Mouse (Mus musculus): Measurements from ENCODE around the gene Add1. TPM values are rescaled to one million over a fixed set of nuclear protein-coding genes. Genes with fewer than 3 reads are reported as not detected.
"Not testable (repeated sequence)": the region's sequence is repeated elsewhere in the genome, so short reads cannot be mapped to it uniquely, and the experiment has no call there.

Add1 gene
- polyA plus RNA-seq, 1 experiment from 2014 or later = 182 TPM

DNA sequence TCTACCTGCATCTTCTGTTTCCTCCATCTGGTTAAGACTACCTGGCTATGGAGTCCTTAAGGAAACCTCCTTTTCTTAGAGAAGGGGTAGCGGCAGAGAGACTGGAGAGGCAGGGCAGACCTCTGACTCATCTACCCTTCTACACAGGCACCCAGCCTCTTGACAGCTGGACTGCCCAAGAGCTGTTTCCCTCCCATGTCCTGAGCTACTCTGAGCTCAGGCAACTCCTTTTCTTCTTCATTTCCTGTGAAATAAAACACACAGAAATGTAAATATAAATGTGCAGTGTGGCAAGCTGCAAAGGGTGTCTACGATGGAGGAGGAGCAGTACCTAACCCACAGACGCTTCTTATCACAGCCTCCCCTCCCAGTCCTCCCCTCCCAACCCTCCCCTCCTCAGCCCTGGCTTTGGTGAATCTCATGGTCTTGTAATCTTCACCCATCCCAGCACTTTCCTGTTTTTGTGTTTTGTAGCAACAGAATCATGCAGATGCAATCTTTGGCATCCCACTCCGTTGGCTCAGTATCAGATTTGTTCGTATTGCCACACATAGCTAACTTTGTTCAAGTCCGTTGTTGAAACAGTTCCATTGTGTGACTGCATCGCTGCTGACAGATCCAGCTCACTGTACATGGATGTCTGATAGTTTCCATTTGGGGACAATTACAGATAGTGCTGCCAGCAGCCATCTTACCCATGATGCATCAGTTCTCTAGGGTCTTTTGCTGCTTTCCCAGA, 7.8 kb upstream of the Add1 start:
- H3K27me3 ChIP-seq (ENCODE audit: poor library complexity, severe bottlenecking) = no peaks in the 10 kb centered on the region
- no peaks in the 10 kb centered on the region for H3K4me1 ChIP-seq
- no peak overlapping the region for H3K27ac ChIP-seq
- 88% methylated on average over 7 of the region's 7 CpGs for WGBS
- no peak for DNase-seq (ENCODE audit: extremely low spot score, low spot score)
- H3K36me3 ChIP-seq (replicated peaks) = peaks cover 37% of the 10 kb centered on the region
- no peak overlapping the region for H3K4me3 ChIP-seq
- H3K9me3 ChIP-seq = no peaks in the 10 kb centered on the region

GRCm38 (mm10) chr5:34571551-34571950, 1.9 kb upstream of the Add1 start:
- 91% methylated on average over 3 of the region's 3 CpGs for WGBS

DNA sequence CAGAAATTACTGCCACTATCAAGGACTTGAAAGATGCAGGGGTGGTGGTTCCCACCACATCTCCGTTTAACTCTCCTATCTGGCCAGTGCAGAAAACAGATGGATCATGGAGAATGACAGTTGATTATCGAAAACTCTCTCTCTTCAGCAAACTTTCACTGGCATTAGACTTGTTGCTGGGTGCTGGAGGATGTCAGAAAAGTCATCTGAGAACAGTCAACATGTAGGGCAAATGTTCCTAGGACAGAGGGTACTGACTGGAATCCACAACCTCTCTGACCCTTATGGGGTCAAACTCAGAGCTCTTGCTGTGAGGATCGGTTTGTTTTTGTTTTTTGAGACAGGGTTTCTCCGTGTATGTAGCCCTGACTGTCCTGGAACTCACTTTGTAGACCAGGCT, 896 bp upstream of the Add1 start:
- H3K9me3 ChIP-seq; H3K27me3 ChIP-seq (ENCODE audit: poor library complexity, severe bottlenecking); H3K36me3 ChIP-seq (replicated peaks); DNase-seq (ENCODE audit: extremely low spot score, low spot score): not testable (repeated sequence)
- WGBS = 55% methylated on average over 4 of the region's 4 CpGs
- Histone ChIP-seq H3K4me1 (peaks cover 23% of the 10 kb centered on the region), H3K4me3 (peak overlapping the region; percentile 77), H3K27ac (peak overlapping the region; percentile 99)

More at GRCm38 (mm10) chr5:34571551-34571950, 1.9 kb upstream of the Add1 start:
- Histone ChIP-seq H3K9me3 (no peaks in the 10 kb centered on the region), H3K36me3 (replicated peaks) (no peaks in the 10 kb centered on the region), H3K27ac (no peak overlapping the region), H3K4me1 (peaks cover 23% of the 10 kb centered on the region), H3K27me3 (ENCODE audit: poor library complexity, severe bottlenecking) (no peaks in the 10 kb centered on the region), H3K4me3 (no peak overlapping the region)
- DNase-seq (ENCODE audit: extremely low spot score, low spot score) = no peak

DNA sequence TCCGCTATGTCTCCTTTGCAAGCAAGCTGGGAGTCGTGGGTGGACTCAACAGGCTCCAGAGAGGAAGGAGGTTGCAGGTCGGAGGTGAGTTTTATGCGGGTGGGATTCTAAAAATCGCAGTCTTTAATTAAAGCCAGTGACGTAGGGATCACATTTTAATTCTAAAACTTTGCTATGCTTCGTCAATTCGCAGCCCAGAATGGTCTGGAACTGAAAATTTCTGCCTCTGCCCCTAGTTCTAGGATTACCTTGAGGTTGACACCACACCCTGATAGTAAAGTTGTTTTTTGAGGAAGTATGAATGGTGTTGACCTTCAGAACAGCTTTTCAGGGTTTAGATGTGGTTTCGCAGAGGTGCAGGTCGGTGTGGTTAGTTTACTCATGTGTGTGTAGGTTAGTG, 1.3 kb downstream of the Add1 start:
- no peaks in the 10 kb centered on the region for H3K27me3 ChIP-seq (ENCODE audit: poor library complexity, severe bottlenecking)
- DNase-seq (ENCODE audit: extremely low spot score, low spot score) = no peak
- peak overlapping the region; percentile 77 for H3K4me3 ChIP-seq
- peaks cover 23% of the 10 kb centered on the region for H3K36me3 ChIP-seq (replicated peaks)
- 47% methylated on average over 10 of the region's 10 CpGs for WGBS
- H3K4me1 ChIP-seq = peaks cover 23% of the 10 kb centered on the region
- peak overlapping the region; percentile 99 for H3K27ac ChIP-seq
- H3K9me3 ChIP-seq = no peaks in the 10 kb centered on the region

DNA sequence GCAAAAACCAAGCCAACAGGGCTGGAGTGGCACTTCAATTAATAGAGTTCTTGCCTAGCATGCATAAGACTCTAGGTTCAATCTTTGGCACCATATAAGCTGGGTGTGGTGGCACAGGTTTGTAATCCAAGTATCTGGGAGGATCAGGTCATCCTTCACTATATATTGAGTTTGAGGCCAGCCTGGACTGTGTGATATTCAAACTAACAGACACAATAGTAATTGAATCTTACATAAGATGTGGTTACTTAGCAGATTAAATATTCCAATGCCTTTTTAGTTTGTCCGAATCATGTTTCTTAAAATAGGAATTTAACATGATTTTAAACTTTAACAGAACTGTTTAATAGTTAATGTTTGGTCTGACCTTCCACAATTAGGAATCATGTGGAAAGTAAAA, 2.8 kb downstream of the Add1 start:
- no peak for DNase-seq (ENCODE audit: extremely low spot score, low spot score)
- Histone ChIP-seq H3K27ac (no peak overlapping the region), H3K27me3 (ENCODE audit: poor library complexity, severe bottlenecking) (no peaks in the 10 kb centered on the region), H3K4me1 (peaks cover 23% of the 10 kb centered on the region), H3K36me3 (replicated peaks) (peaks cover 23% of the 10 kb centered on the region), H3K4me3 (no peak overlapping the region), H3K9me3 (no peaks in the 10 kb centered on the region)
- 97% methylated on average over 1 of the region's 1 CpGs for WGBS

DNA sequence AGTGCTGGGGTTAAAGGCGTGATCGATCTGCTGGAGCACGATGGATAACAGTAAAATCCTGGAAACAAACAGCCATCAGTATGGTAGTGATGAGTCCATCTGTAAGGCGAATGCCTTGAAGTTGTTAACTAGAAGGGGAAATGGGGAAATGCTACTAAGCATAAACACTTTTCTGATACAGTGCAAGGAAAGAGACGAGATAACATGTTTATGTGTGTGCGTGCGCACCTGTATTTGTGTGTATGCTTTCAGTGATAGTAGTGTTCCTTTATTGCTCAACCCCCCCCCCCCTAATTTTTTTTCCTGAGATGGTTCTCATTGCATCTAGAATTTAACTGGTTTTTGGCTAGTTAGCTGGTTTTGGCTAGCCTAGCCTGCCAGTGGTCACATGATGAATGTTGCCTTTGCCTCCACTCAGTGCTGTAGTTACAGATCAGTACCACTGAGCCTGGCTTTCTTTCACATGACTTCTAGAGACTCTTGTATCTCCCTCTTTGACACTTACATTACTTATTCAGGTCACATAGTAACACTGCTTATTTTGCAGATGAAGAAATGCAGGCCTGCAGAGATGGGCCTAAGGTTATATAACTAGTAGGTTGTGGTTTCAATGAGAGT, 4.7 kb downstream of the Add1 start:
- WGBS = 98% methylated on average over 7 of the region's 7 CpGs
- DNase-seq (ENCODE audit: extremely low spot score, low spot score) = no peak
- Histone ChIP-seq H3K27ac (no peak overlapping the region), H3K36me3 (replicated peaks) (peaks cover 23% of the 10 kb centered on the region), H3K9me3 (no peaks in the 10 kb centered on the region), H3K4me3 (no peak overlapping the region), H3K27me3 (ENCODE audit: poor library complexity, severe bottlenecking) (no peaks in the 10 kb centered on the region), H3K4me1 (peaks cover 24% of the 10 kb centered on the region)

DNA sequence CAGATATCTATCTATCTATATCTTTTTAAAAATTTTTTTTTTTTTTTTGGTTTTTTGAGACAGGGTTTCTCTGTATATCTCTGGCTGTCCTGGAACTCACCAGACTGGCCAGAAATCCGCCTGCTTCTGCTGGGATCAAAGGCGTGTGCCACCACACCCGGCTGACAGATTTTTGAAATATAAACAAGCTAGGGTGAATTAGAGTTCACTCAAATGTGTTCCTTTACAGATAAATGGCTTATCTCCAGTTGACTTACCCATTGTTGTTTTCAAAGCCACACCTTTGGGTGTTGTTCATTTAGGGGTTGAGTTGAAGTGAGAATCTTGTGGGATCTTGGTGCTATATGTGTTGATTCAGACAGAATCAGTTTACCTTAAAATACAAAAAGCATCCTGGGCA, 5.9 kb downstream of the Add1 start:
- WGBS = 84% methylated on average over 3 of the region's 3 CpGs
- H3K27ac ChIP-seq = no peak overlapping the region
- no peaks in the 10 kb centered on the region for H3K27me3 ChIP-seq (ENCODE audit: poor library complexity, severe bottlenecking)
- H3K4me1 ChIP-seq = peaks cover 21% of the 10 kb centered on the region
- no peak overlapping the region for H3K4me3 ChIP-seq
- no peak for DNase-seq (ENCODE audit: extremely low spot score, low spot score)
- H3K9me3 ChIP-seq = no peaks in the 10 kb centered on the region
- H3K36me3 ChIP-seq (replicated peaks) = peaks cover 32% of the 10 kb centered on the region

DNA sequence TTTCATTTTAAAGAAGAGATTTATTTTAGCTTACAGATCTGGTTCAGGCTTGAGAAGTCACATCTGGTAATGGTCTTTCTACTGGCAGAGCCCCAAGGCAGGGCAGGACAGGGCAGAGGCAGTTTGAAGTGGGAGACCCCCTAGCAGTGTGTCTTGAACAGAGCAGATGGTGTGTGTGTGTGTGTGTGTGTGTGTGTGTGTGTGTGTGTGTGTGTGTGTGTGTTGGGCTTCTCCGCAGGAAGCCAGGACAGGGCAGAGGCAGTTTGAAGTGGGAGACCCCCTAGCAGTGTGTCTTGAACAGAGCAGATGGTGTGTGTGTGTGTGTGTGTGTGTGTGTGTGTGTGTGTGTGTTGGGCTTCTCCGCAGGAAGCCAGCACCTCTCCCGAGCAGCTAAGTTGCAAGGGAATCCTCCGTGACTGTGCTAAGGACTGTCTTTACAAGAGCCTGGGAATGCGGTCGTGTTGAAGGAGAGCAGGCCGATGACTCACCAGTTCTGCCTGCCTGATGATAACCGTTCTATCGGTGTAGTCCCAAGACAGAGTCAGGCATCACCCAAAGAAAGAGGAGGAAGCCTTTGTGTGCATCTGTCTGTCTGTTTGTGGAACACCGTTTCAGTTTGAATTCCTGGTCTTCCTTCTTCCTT, 8.3 kb downstream of the Add1 start:
- H3K4me3 ChIP-seq; H3K27me3 ChIP-seq (ENCODE audit: poor library complexity, severe bottlenecking); DNase-seq (ENCODE audit: extremely low spot score, low spot score); H3K9me3 ChIP-seq: not testable (repeated sequence)
- 75% methylated on average over 10 of the region's 10 CpGs for WGBS
- Histone ChIP-seq H3K4me1 (peaks cover 18% of the 10 kb centered on the region), H3K36me3 (replicated peaks) (peaks cover 32% of the 10 kb centered on the region), H3K27ac (peak overlapping the region; percentile 70; the same call in 1 of the 2 replicates)

- no peak for DNase-seq (ENCODE audit: extremely low spot score, low spot score)
- WGBS = 86% methylated on average over 5 of the region's 5 CpGs
- peaks cover 27% of the 10 kb centered on the region for H3K36me3 ChIP-seq (replicated peaks)
- no peaks in the 10 kb centered on the region for H3K27me3 ChIP-seq (ENCODE audit: poor library complexity, severe bottlenecking)
- no peak overlapping the region for H3K4me3 ChIP-seq
- no peaks in the 10 kb centered on the region for H3K9me3 ChIP-seq
- peak overlapping the region; percentile 70; the same call in 1 of the 2 replicates for H3K27ac ChIP-seq
- H3K4me1 ChIP-seq = peaks cover 23% of the 10 kb centered on the region
Observed at GRCm38 (mm10) chr5:34582314-34582675, 8.8 kb downstream of the Add1 start.

- DNase-seq (ENCODE audit: extremely low spot score, low spot score) = no peak
- H3K4me1 ChIP-seq = peaks cover 50% of the 10 kb centered on the region
- H3K4me3 ChIP-seq = no peak overlapping the region
- 66% methylated on average over 5 of the region's 5 CpGs for WGBS
- peaks cover 13% of the 10 kb centered on the region for H3K36me3 ChIP-seq (replicated peaks)
- H3K9me3 ChIP-seq = no peaks in the 10 kb centered on the region
- no peak overlapping the region for H3K27ac ChIP-seq
- H3K27me3 ChIP-seq (ENCODE audit: poor library complexity, severe bottlenecking) = no peaks in the 10 kb centered on the region
Observed at GRCm38 (mm10) chr5:34585216-34585615, 11.8 kb downstream of the Add1 start.

GRCm38 (mm10) chr5:34587881-34588280, 14.4 kb downstream of the Add1 start:
- DNase-seq (ENCODE audit: extremely low spot score, low spot score) = no peak
- Histone ChIP-seq H3K27ac (no peak overlapping the region), H3K4me3 (no peak overlapping the region), H3K27me3 (ENCODE audit: poor library complexity, severe bottlenecking) (no peaks in the 10 kb centered on the region), H3K36me3 (replicated peaks) (peaks cover 13% of the 10 kb centered on the region), H3K4me1 (peaks cover 68% of the 10 kb centered on the region), H3K9me3 (no peaks in the 10 kb centered on the region)
- WGBS = 75% methylated on average over 5 of the region's 5 CpGs

GRCm38 (mm10) chr5:34590059-34590458, 16.6 kb downstream of the Add1 start:
- H3K27ac ChIP-seq = peak overlapping the region; percentile 83
- no peaks in the 10 kb centered on the region for H3K9me3 ChIP-seq
- peaks cover 19% of the 10 kb centered on the region for H3K36me3 ChIP-seq (replicated peaks)
- 6% methylated on average over 5 of the region's 5 CpGs for WGBS
- peaks cover 73% of the 10 kb centered on the region for H3K4me1 ChIP-seq
- H3K4me3 ChIP-seq = peak overlapping the region; percentile 18; the same call in 1 of the 2 replicates
- no peaks in the 10 kb centered on the region for H3K27me3 ChIP-seq (ENCODE audit: poor library complexity, severe bottlenecking)
- DNase-seq (ENCODE audit: extremely low spot score, low spot score) = no peak

- Histone ChIP-seq H3K4me1 (peaks cover 69% of the 10 kb centered on the region), H3K27ac (peak overlapping the region; percentile 83), H3K27me3 (ENCODE audit: poor library complexity, severe bottlenecking) (no peaks in the 10 kb centered on the region), H3K4me3 (no peak overlapping the region), H3K36me3 (replicated peaks) (peaks cover 19% of the 10 kb centered on the region), H3K9me3 (no peaks in the 10 kb centered on the region)
- no peak for DNase-seq (ENCODE audit: extremely low spot score, low spot score)
- WGBS = 33% methylated on average over 4 of the region's 4 CpGs
Observed at GRCm38 (mm10) chr5:34590702-34591101, 17.2 kb downstream of the Add1 start.

Data from forebrain, embryonic 10.5 days (tissue).